Mouse (Mus musculus) v-Abl transformed pro-B cells (cell line): ENCODE measurements around the gene Acly.

Experiments
- in situ Hi-C, 2 experiments: fragments of 400-800 bp; cut with MboI; formaldehyde crosslinking; loops; one replicate each; pipeline ENCODE4 v1.15.1; 2025; ENCODE audit not compliant: unreplicated experiment in 2 of 2

Gene Acly

GRCm38 (mm10) chr11:100527458-100528374 is at the start of gene Acly:
Gene Acly (minus strand): TSS chr11:100528000.
- in situ Hi-C loops: no loop called here

GRCm38 (mm10) chr11:100576256-100576655 is 48.5 kb upstream of the Acly start:
- in situ Hi-C loops: loop anchor here (5.0 to 25.0 kb wide), 2 partner anchors 46 to 1639 kb away; partner anchors contain the start of genes Dnajc7 (in 1 of the 2) and Rara (in 1 of the 2)

GRCm38 (mm10) chr11:100575484-100575855 is 47.7 kb upstream of the Acly start:
- in situ Hi-C loops: loop anchor here (5.0 to 25.0 kb wide), 2 partner anchors 47 to 1638 kb away; partner anchors contain the start of genes Dnajc7 (in 1 of the 2) and Rara (in 1 of the 2)

GRCm38 (mm10) chr11:100574708-100575483 is 47.1 kb upstream of the Acly start, which contains the start of gene Cnp:
Gene Cnp (plus strand): TSS chr11:100574904.
- in situ Hi-C loops: loop anchor here (5.0 to 25.0 kb wide), 2 partner anchors 47 to 1638 kb away; partner anchors contain the start of genes Dnajc7 (in 1 of the 2) and Rara (in 1 of the 2)

GRCm38 (mm10) chr11:100574188-100574587 is 46.4 kb upstream of the Acly start:
- in situ Hi-C loops: no loop called here

- in situ Hi-C loops: no loop called here
These were observed 43.4 kb upstream of the Acly start for GRCm38 (mm10) chr11:100571202-100571567.

- in situ Hi-C loops: no loop called here
These were observed 42.8 kb upstream of the Acly start for GRCm38 (mm10) chr11:100570430-100571201.

- in situ Hi-C loops: loop anchor here (5.0 to 10.0 kb wide), 3 partner anchors 85 to 205 kb away; no protein-coding TSS in a partner anchor
These were observed 42.0 kb upstream of the Acly start for GRCm38 (mm10) chr11:100569789-100570188.

GRCm38 (mm10) chr11:100568692-100569091 is 40.9 kb upstream of the Acly start:
- in situ Hi-C loops: loop anchor here (5.0 to 10.0 kb wide), 3 partner anchors 84 to 204 kb away; no protein-coding TSS in a partner anchor

- in situ Hi-C loops: loop anchor here (5.0 to 10.0 kb wide), 3 partner anchors 83 to 203 kb away; no protein-coding TSS in a partner anchor
These were observed 40.0 kb upstream of the Acly start for GRCm38 (mm10) chr11:100567815-100568245.

GRCm38 (mm10) chr11:100567229-100567628 is 39.4 kb upstream of the Acly start:
- in situ Hi-C loops: loop anchor here (5.0 to 10.0 kb wide), 3 partner anchors 82 to 202 kb away; no protein-coding TSS in a partner anchor

GRCm38 (mm10) chr11:100564703-100565102 is 36.9 kb upstream of the Acly start:
- in situ Hi-C loops: loop anchor here (5.0 to 10.0 kb wide), 3 partner anchors 80 to 200 kb away; no protein-coding TSS in a partner anchor

- in situ Hi-C loops: loop anchor here in 1 of 2 experiments (10.0 kb wide), 2 partner anchors 79 to 199 kb away; no protein-coding TSS in a partner anchor
These were observed 36.5 kb upstream of the Acly start for GRCm38 (mm10) chr11:100564297-100564696.

- in situ Hi-C loops: loop anchor here in 1 of 2 experiments (10.0 kb wide), 2 partner anchors 77 to 197 kb away; no protein-coding TSS in a partner anchor
These were observed 33.9 kb upstream of the Acly start for GRCm38 (mm10) chr11:100561748-100562147.

- in situ Hi-C loops: loop anchor here (5.0 to 10.0 kb wide), 2 partner anchors 132 to 135 kb away; no protein-coding TSS in a partner anchor
These were observed 31.7 kb upstream of the Acly start for GRCm38 (mm10) chr11:100559476-100559875.

GRCm38 (mm10) chr11:100557563-100557962 is 29.8 kb upstream of the Acly start:
- in situ Hi-C loops: loop anchor here (5.0 to 10.0 kb wide), 2 partner anchors 130 to 133 kb away; no protein-coding TSS in a partner anchor

GRCm38 (mm10) chr11:100555583-100555982 is 27.8 kb upstream of the Acly start:
- in situ Hi-C loops: loop anchor here (5.0 to 10.0 kb wide), 2 partner anchors 128 to 131 kb away; no protein-coding TSS in a partner anchor

GRCm38 (mm10) chr11:100552842-100553241 is 25.0 kb upstream of the Acly start:
- in situ Hi-C loops: loop anchor here in 1 of 2 experiments (10.0 kb wide), 1 partner anchor 128 kb away; no protein-coding TSS in a partner anchor

GRCm38 (mm10) chr11:100550101-100550500 is 22.3 kb upstream of the Acly start:
- in situ Hi-C loops: loop anchor here in 1 of 2 experiments (10.0 kb wide), 1 partner anchor 125 kb away; no protein-coding TSS in a partner anchor
